Mouse (Mus musculus) MEL (cell line): ENCODE measurements around the gene Sepsecs. TPM values are rescaled to one million over a fixed set of nuclear protein-coding genes. Genes with fewer than 3 reads are reported as not detected.

Experiments
- DNase-seq: peaks from one replicate; pipeline ENCODE4 v3.0.0; 2011; ENCODE audit warnings: low read depth, low spot score
- H3K27ac ChIP-seq: 2 replicates; pipeline ENCODE4 v1.5.1; 2012; ENCODE audit warnings: low read depth, mild to moderate bottlenecking, control low read depth, low read length, moderate library complexity; ENCODE audit not compliant: control insufficient read depth
- H3K27me3 ChIP-seq, 2 experiments: fragments of 150-350 bp in 1 of 2; sonication (generic) in 1 of 2; 2 replicates each; pipeline ENCODE4 v1.6.1; 2012; ENCODE audit warnings: low read length in 2 of 2, mild to moderate bottlenecking in 2 of 2, improper control_type of control experiment in 1 of 2, moderate library complexity in 1 of 2; ENCODE audit not compliant: insufficient read depth in 2 of 2, control insufficient read depth in 1 of 2
- H3K36me3 ChIP-seq, 2 experiments: 2 replicates each; pipeline ENCODE4 v1.6.1; 2012 to 2014; ENCODE audit warnings: low read length in 2 of 2, improper control_type of control experiment in 1 of 2, inconsistent platforms in 1 of 2, mild to moderate bottlenecking in 1 of 2; ENCODE audit not compliant: insufficient read depth in 2 of 2, control insufficient read depth in 1 of 2
- H3K4me1 ChIP-seq, 2 experiments: fragments of 150-350 bp in 1 of 2; sonication (generic) in 1 of 2; 2 replicates each; pipeline ENCODE4 v1.6.1; 2012; ENCODE audit warnings: low read length in 2 of 2, improper control_type of control experiment in 1 of 2, mild to moderate bottlenecking in 1 of 2; ENCODE audit not compliant: insufficient read depth in 2 of 2, control insufficient read depth in 1 of 2
- H3K4me3 ChIP-seq, 2 experiments: fragments of 150-350 bp in 1 of 2; sonication (generic) in 1 of 2; 2 replicates each; pipeline ENCODE4 v1.5.1; 2012; ENCODE audit warnings: low read depth in 2 of 2, low read length in 2 of 2, mild to moderate bottlenecking in 2 of 2, moderate library complexity in 2 of 2, control low read depth in 1 of 2, improper control_type of control experiment in 1 of 2; ENCODE audit not compliant: control insufficient read depth in 1 of 2, insufficient read depth in 1 of 2
- H3K79me2 ChIP-seq: 2 replicates; pipeline ENCODE4 v1.6.1; 2012; ENCODE audit warnings: mild to moderate bottlenecking, low read length, moderate library complexity; ENCODE audit not compliant: control insufficient read depth, poor library complexity, insufficient read depth
- H3K9ac ChIP-seq: 2 replicates; pipeline ENCODE4 v1.6.1; 2012; ENCODE audit warnings: low read depth, mild to moderate bottlenecking, control low read depth, low read length, moderate library complexity; ENCODE audit not compliant: control insufficient read depth, poor library complexity, severe bottlenecking
- H3K9me3 ChIP-seq: fragments of 150-350 bp; sonication (generic); replicated peaks from 2 replicates; pipeline ENCODE4 v1.6.1; 2012; ENCODE audit warnings: mild to moderate bottlenecking, low read length, improper control_type of control experiment, moderate library complexity; ENCODE audit not compliant: insufficient read depth
- BHLHE40 ChIP-seq: IDR thresholded peaks from 2 replicates; pipeline ENCODE4 v1.6.1; 2012; ENCODE audit warnings: low read depth, mild to moderate bottlenecking, inconsistent platforms, low read length, improper control_type of control experiment, borderline replicate concordance
- CTCF ChIP-seq, 3 experiments: IDR thresholded peaks in 2 of 3; conservative IDR thresholded peaks in 1 of 3; 2 replicates each; pipeline ENCODE4 v1.5.1; 2011 to 2012; ENCODE audit warnings: low read length in 3 of 3, low read depth in 2 of 3, mild to moderate bottlenecking in 2 of 3, improper control_type of control experiment in 1 of 3, inconsistent platforms in 1 of 3, mixed read lengths in 1 of 3, moderate library complexity in 1 of 3; ENCODE audit not compliant: control insufficient read depth in 1 of 3, insufficient read depth in 1 of 3, poor library complexity in 1 of 3, severe bottlenecking in 1 of 3
- E2F4 ChIP-seq: IDR thresholded peaks from 2 replicates; pipeline ENCODE4 v1.6.1; 2011; ENCODE audit warnings: low read depth, low read length, improper control_type of control experiment, borderline replicate concordance
- ELF1 ChIP-seq: IDR thresholded peaks from 2 replicates; pipeline ENCODE4 v1.6.1; 2014; ENCODE audit warnings: low read depth, mild to moderate bottlenecking, inconsistent platforms, low read length, improper control_type of control experiment, moderate library complexity
- GABPA ChIP-seq: IDR thresholded peaks from 2 replicates; pipeline ENCODE4 v1.6.1; 2012; ENCODE audit warnings: low read depth, mild to moderate bottlenecking, inconsistent platforms, low read length, improper control_type of control experiment, moderate library complexity
- GATA1 ChIP-seq: IDR thresholded peaks from 2 replicates; pipeline ENCODE4 v1.6.1; 2011; ENCODE audit warnings: low read depth, low read length, improper control_type of control experiment
- JUND ChIP-seq: IDR thresholded peaks from 2 replicates; pipeline ENCODE4 v1.6.1; 2011; ENCODE audit warnings: low read depth, mild to moderate bottlenecking, improper control_type of control experiment, low read length
- MEF2A ChIP-seq: IDR thresholded peaks from 2 replicates; pipeline ENCODE4 v1.6.1; 2014; ENCODE audit warnings: low read depth, mild to moderate bottlenecking, inconsistent platforms, low read length, improper control_type of control experiment; ENCODE audit not compliant: poor library complexity, insufficient replicate concordance, severe bottlenecking; ENCODE audit errors: extremely low read depth
- MXI1 ChIP-seq: IDR thresholded peaks from 2 replicates; pipeline ENCODE4 v1.6.1; 2011; ENCODE audit warnings: mild to moderate bottlenecking, low read depth, low read length, improper control_type of control experiment
- MYB ChIP-seq: IDR thresholded peaks from 2 replicates; pipeline ENCODE4 v1.6.1; 2011; ENCODE audit warnings: mild to moderate bottlenecking, low read depth, low read length, improper control_type of control experiment
- MYC ChIP-seq: IDR thresholded peaks from 2 replicates; pipeline ENCODE4 v1.6.1; 2011; ENCODE audit warnings: low read depth, mild to moderate bottlenecking, low read length, improper control_type of control experiment, moderate library complexity
- NELFE ChIP-seq: IDR thresholded peaks from 2 replicates; pipeline ENCODE4 v1.6.1; 2011; ENCODE audit warnings: low read depth, low read length, improper control_type of control experiment
- NRF1 ChIP-seq: IDR thresholded peaks from 2 replicates; pipeline ENCODE4 v1.6.1; 2014; ENCODE audit warnings: low read depth, mild to moderate bottlenecking, inconsistent platforms, low read length, improper control_type of control experiment, moderate library complexity; ENCODE audit not compliant: poor library complexity, insufficient read depth, severe bottlenecking
- POLR2AphosphoS2 ChIP-seq: IDR thresholded peaks from 2 replicates; pipeline ENCODE4 v1.6.1; 2011; ENCODE audit warnings: low read length, improper control_type of control experiment
- RAD21 ChIP-seq: IDR thresholded peaks from 2 replicates; pipeline ENCODE4 v1.6.1; 2011; ENCODE audit warnings: mild to moderate bottlenecking, low read depth, low read length, improper control_type of control experiment
- RCOR1 ChIP-seq: IDR thresholded peaks from 2 replicates; pipeline ENCODE4 v1.6.1; 2012; ENCODE audit warnings: low read depth, mild to moderate bottlenecking, inconsistent platforms, low read length, improper control_type of control experiment
- SIN3A ChIP-seq: IDR thresholded peaks from 2 replicates; pipeline ENCODE4 v1.6.1; 2012; ENCODE audit warnings: low read length, improper control_type of control experiment, inconsistent platforms
- TAL1 ChIP-seq: IDR thresholded peaks from 2 replicates; pipeline ENCODE4 v1.6.1; 2012; ENCODE audit warnings: mild to moderate bottlenecking, inconsistent platforms, low read length, moderate library complexity, mixed read lengths
- TCF12 ChIP-seq: IDR thresholded peaks from 2 replicates; pipeline ENCODE4 v1.6.1; 2014; ENCODE audit warnings: low read depth, mild to moderate bottlenecking, inconsistent platforms, low read length, improper control_type of control experiment, moderate library complexity
- UBTF ChIP-seq: IDR thresholded peaks from 2 replicates; pipeline ENCODE4 v1.6.1; 2012; ENCODE audit warnings: low read depth, mild to moderate bottlenecking, inconsistent platforms, low read length, improper control_type of control experiment, moderate library complexity, borderline replicate concordance; ENCODE audit not compliant: insufficient read depth
- USF1 ChIP-seq: IDR thresholded peaks from 2 replicates; pipeline ENCODE4 v1.6.1; 2014; ENCODE audit warnings: low read depth, mild to moderate bottlenecking, inconsistent platforms, low read length, improper control_type of control experiment, moderate library complexity
- ZC3H11A ChIP-seq: IDR thresholded peaks from 2 replicates; pipeline ENCODE4 v1.6.1; 2012; ENCODE audit warnings: low read depth, mild to moderate bottlenecking, inconsistent platforms, low read length, improper control_type of control experiment
- ZNF384 ChIP-seq: IDR thresholded peaks from 2 replicates; pipeline ENCODE4 v1.6.1; 2012; ENCODE audit warnings: low read depth, mild to moderate bottlenecking, inconsistent platforms, low read length, improper control_type of control experiment
- polyA plus RNA-seq, 2 experiments: library from polyadenylated mRNA; stranded (reverse) in 1 of 2; unstranded in 1 of 2; fragments of >175 nt in 1 of 2; fragments of >200 nt in 1 of 2; gene quantifications; 2 replicates each; pipeline versions ENCODE4 v1.2.1 to v1.2.4; 2012; ENCODE audit warnings: low replicate concordance in 2 of 2, low read depth in 1 of 2; ENCODE audit not compliant: insufficient read length in 2 of 2, insufficient read depth in 1 of 2, missing spikeins in 1 of 2
- total RNA-seq: library from RNA; depleted of rRNA; stranded (reverse); fragments of 300-350 nt; gene quantifications from 2 replicates; pipeline ENCODE4 v1.2.3, GENCODE M21; 2012

Sepsecs gene
- total and polyA plus RNA-seq, 3 experiments: 11.8 to 12.2 TPM; not detected in 1

DNA sequence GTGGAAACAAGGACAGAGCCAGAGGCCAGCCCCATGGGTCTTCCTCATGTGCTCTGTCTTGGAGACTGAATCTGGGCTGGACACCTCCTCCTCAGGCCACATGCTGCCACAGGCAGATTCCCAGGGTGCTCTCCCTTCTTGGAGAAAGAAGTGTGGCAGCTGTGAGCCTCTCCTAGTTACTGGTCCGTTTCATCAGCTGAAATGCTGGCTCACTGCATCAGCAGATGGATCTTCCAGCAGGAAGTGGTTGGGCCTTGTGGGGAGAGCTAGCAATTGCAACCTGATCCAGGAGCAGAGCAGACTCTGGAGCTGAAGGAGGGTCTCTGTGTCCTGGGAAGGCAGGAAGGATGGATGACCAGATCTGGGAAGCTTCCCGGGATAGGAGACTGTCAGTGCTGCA is 53.0 kb downstream of the Sepsecs start:
- no peak for TF ChIP-seq GATA1
- no peak for TF ChIP-seq RCOR1
- no peak for TF ChIP-seq MXI1
- TF ChIP-seq NELFE: no peak
- TF ChIP-seq GABPA: no peak
- no peak for TF ChIP-seq USF1
- TF ChIP-seq MYC: no peak
- no peak for TF ChIP-seq UBTF
- no peak for TF ChIP-seq MEF2A
- no peak for TF ChIP-seq MYB
- no peak for TF ChIP-seq SIN3A
- no peak for TF ChIP-seq E2F4
- no peak for TF ChIP-seq TCF12
- no peak for TF ChIP-seq ZNF384
- TF ChIP-seq POLR2AphosphoS2: no peak
- TF ChIP-seq ELF1: no peak
- TF ChIP-seq TAL1: no peak
- no peak for TF ChIP-seq BHLHE40
- no peaks in the 10 kb centered on the region for H3K36me3 ChIP-seq

DNA sequence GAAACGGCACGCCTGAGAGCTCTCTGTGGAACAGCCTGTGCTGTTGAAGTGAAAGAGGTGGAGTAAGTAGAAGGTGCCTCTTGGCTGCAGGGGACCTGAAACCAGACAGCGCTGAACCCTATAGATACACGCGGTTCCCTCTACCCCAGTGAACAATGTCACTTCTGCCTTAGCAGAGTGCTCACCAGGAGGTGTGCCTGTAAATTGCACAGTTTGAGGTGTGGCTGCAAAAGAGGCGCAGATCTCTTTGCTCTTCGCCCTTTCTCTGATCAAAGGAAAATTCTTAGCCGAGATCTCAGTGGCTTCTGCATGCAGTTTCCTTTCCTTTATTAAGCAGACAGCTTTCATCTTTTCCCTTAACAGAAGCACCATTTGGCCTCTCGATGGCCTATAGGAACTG is 54.1 kb downstream of the Sepsecs start:
- Histone ChIP-seq H3K9me3 (no peaks in the 10 kb centered on the region), H3K36me3 (no peaks in the 10 kb centered on the region), H3K9ac (no peak overlapping the region), H3K4me3 (no peak overlapping the region), H3K79me2 (no peaks in the 10 kb centered on the region), H3K27me3 (no peaks in the 10 kb centered on the region; a peak in 1 of 4 replicates), H3K4me1 (no peaks in the 10 kb centered on the region), H3K27ac (no peak overlapping the region)
- TF ChIP-seq JUND: no peak
- TF ChIP-seq RAD21: no peak
- TF ChIP-seq MYC: no peak
- TF ChIP-seq CTCF (IDR thresholded peaks at IDR 0.05 in 2 of 3, conservative IDR thresholded peaks at IDR 0.05 in 1 of 3; ENCODE audit: control insufficient read depth in 1 of 3, insufficient read depth in 1 of 3, low read depth in 2 of 3, low read length in 3 of 3, poor library complexity in 1 of 3, severe bottlenecking in 1 of 3): no peak
- no peak for TF ChIP-seq ZC3H11A
- TF ChIP-seq GABPA: no peak
- TF ChIP-seq NRF1: no peak
- no peak for DNase-seq

More for the DNA sequence above, 53.0 kb downstream of the Sepsecs start:
- Histone ChIP-seq H3K27me3 (no peaks in the 10 kb centered on the region; a peak in 1 of 4 replicates), H3K79me2 (no peaks in the 10 kb centered on the region), H3K9ac (no peak overlapping the region), H3K27ac (no peak overlapping the region), H3K4me1 (no peaks in the 10 kb centered on the region), H3K9me3 (no peaks in the 10 kb centered on the region), H3K4me3 (no peak overlapping the region)
- DNase-seq: no peak
